Mouse (Mus musculus) CH12.LX (cell line): ENCODE results near the gene Fam166a. TPM values are rescaled to one million over a fixed set of nuclear protein-coding genes. Genes with fewer than 3 reads are reported as not detected.

Experiments
- DNase-seq: peaks from one replicate; pipeline ENCODE4 v3.0.0-alpha.2; 2013; ENCODE audit errors: extremely low read depth
- H3K27ac ChIP-seq: 2 replicates; pipeline ENCODE4 v1.5.1; 2012; ENCODE audit warnings: low read depth, mild to moderate bottlenecking, control low read depth, moderate library complexity; ENCODE audit not compliant: insufficient read depth
- H3K27me3 ChIP-seq: replicated peaks from 2 replicates; pipeline ENCODE3; 2012; ENCODE audit warnings: inconsistent platforms
- H3K36me3 ChIP-seq, 2 experiments: replicated peaks in 1 of 2; 2 replicates each; pipeline versions ENCODE3 to v1.6.1; 2012; ENCODE audit warnings: inconsistent platforms in 1 of 2, low read length in 1 of 2, mild to moderate bottlenecking in 1 of 2, mixed read lengths in 1 of 2, moderate library complexity in 1 of 2; ENCODE audit not compliant: control insufficient read depth in 1 of 2, insufficient read depth in 1 of 2
- H3K4me1 ChIP-seq, 2 experiments: 2 replicates each; pipeline ENCODE4 v1.6.1; 2012; ENCODE audit warnings: inconsistent platforms in 1 of 2, moderate library complexity in 1 of 2; ENCODE audit not compliant: insufficient read depth in 2 of 2, control insufficient read depth in 1 of 2
- H3K4me2 ChIP-seq: 2 replicates; pipeline ENCODE4 v1.6.1; 2012; ENCODE audit warnings: low read depth, mild to moderate bottlenecking, control low read depth; ENCODE audit not compliant: poor library complexity, insufficient read depth, severe bottlenecking
- H3K4me3 ChIP-seq, 3 experiments: fragments of 150-350 bp in 1 of 3; sonication (generic) in 1 of 3; replicated peaks in 1 of 3; 2 replicates each; pipeline versions ENCODE3 to v1.5.1; 2011 to 2012; ENCODE audit warnings: low read depth in 2 of 3, low read length in 2 of 3, mild to moderate bottlenecking in 2 of 3, moderate library complexity in 2 of 3, control low read depth in 1 of 3, improper control_type of control experiment in 1 of 3, inconsistent platforms in 1 of 3, mixed read lengths in 1 of 3; ENCODE audit not compliant: poor library complexity in 1 of 3
- H3K79me2 ChIP-seq: replicated peaks from 2 replicates; pipeline ENCODE4 v1.6.1; 2012; ENCODE audit warnings: mild to moderate bottlenecking, moderate library complexity; ENCODE audit not compliant: control insufficient read depth, poor library complexity, insufficient read depth, severe bottlenecking; ENCODE audit errors: extremely low read depth
- H3K9ac ChIP-seq: 2 replicates; pipeline ENCODE4 v1.6.1; 2012; ENCODE audit warnings: low read depth, mild to moderate bottlenecking, control low read depth, moderate library complexity; ENCODE audit not compliant: insufficient read depth
- H3K9me3 ChIP-seq: replicated peaks from 2 replicates; pipeline ENCODE3; 2012; ENCODE audit warnings: low read length, inconsistent platforms, mixed read lengths
- BHLHE40 ChIP-seq: IDR thresholded peaks from 2 replicates; pipeline ENCODE4 v1.6.1; 2011; ENCODE audit warnings: mild to moderate bottlenecking, low read depth, low read length, improper control_type of control experiment
- CHD1 ChIP-seq: IDR thresholded peaks from 2 replicates; pipeline ENCODE4 v1.6.1; 2012; ENCODE audit warnings: low read depth, low read length, improper control_type of control experiment, inconsistent platforms
- CHD2 ChIP-seq: IDR thresholded peaks from 2 replicates; pipeline ENCODE4 v1.6.1; 2011; ENCODE audit warnings: low read length, improper control_type of control experiment
- CTCF ChIP-seq, 2 experiments: IDR thresholded peaks in 1 of 2; conservative IDR thresholded peaks in 1 of 2; 2 replicates each; pipeline ENCODE4 v1.5.1; 2011 to 2012; ENCODE audit warnings: low read depth in 2 of 2, low read length in 2 of 2, improper control_type of control experiment in 1 of 2, inconsistent platforms in 1 of 2, mild to moderate bottlenecking in 1 of 2, moderate library complexity in 1 of 2
- ELF1 ChIP-seq: IDR thresholded peaks from 2 replicates; pipeline ENCODE4 v1.6.1; 2014; ENCODE audit warnings: low read depth, mild to moderate bottlenecking, inconsistent platforms, low read length, improper control_type of control experiment
- ETS1 ChIP-seq: conservative IDR thresholded peaks from 2 replicates; pipeline ENCODE4 v1.6.1; 2012; ENCODE audit warnings: low read depth, mild to moderate bottlenecking, inconsistent platforms, low read length, improper control_type of control experiment, moderate library complexity
- GABPA ChIP-seq: IDR thresholded peaks from 2 replicates; pipeline ENCODE4 v1.6.1; 2012; ENCODE audit warnings: low read depth, low read length, improper control_type of control experiment, inconsistent platforms; ENCODE audit not compliant: insufficient replicate concordance
- HCFC1 ChIP-seq: IDR thresholded peaks from 2 replicates; pipeline ENCODE4 v1.6.1; 2012; ENCODE audit warnings: low read depth, mild to moderate bottlenecking, inconsistent platforms, low read length, improper control_type of control experiment
- IRF4 ChIP-seq: IDR thresholded peaks from 2 replicates; pipeline ENCODE4 v1.6.1; 2014; ENCODE audit warnings: low read depth, mild to moderate bottlenecking, inconsistent platforms, low read length, improper control_type of control experiment
- KAT2A ChIP-seq: IDR thresholded peaks from 2 replicates; pipeline ENCODE4 v1.6.1; 2012; ENCODE audit warnings: low read length, improper control_type of control experiment, inconsistent platforms; ENCODE audit not compliant: insufficient replicate concordance
- MAFK ChIP-seq: IDR thresholded peaks from 2 replicates; pipeline ENCODE4 v1.6.1; 2011; ENCODE audit warnings: low read length, improper control_type of control experiment; ENCODE audit not compliant: insufficient replicate concordance
- MAX ChIP-seq: IDR thresholded peaks from 2 replicates; pipeline ENCODE4 v1.6.1; 2011; ENCODE audit warnings: low read length, improper control_type of control experiment
- MEF2A ChIP-seq: IDR thresholded peaks from 2 replicates; pipeline ENCODE4 v1.6.1; 2014; ENCODE audit warnings: low read depth, mild to moderate bottlenecking, inconsistent platforms, low read length, improper control_type of control experiment, borderline replicate concordance
- MXI1 ChIP-seq: IDR thresholded peaks from 2 replicates; pipeline ENCODE4 v1.6.1; 2011; ENCODE audit warnings: mild to moderate bottlenecking, low read depth, low read length, improper control_type of control experiment
- NELFE ChIP-seq: IDR thresholded peaks from 2 replicates; pipeline ENCODE4 v1.6.1; 2011; ENCODE audit warnings: low read depth, low read length, improper control_type of control experiment
- NRF1 ChIP-seq: IDR thresholded peaks from 2 replicates; pipeline ENCODE4 v1.6.1; 2014; ENCODE audit warnings: low read depth, mild to moderate bottlenecking, inconsistent platforms, low read length, improper control_type of control experiment, moderate library complexity
- PAX5 ChIP-seq: IDR thresholded peaks from 2 replicates; pipeline ENCODE4 v1.6.1; 2012; ENCODE audit warnings: low read length, inconsistent platforms, mixed read lengths
- POLR2A ChIP-seq: IDR thresholded peaks from 2 replicates; pipeline ENCODE4 v1.6.1; 2011; ENCODE audit warnings: low read depth, mild to moderate bottlenecking, improper control_type of control experiment, low read length
- POLR2AphosphoS2 ChIP-seq: IDR thresholded peaks from 2 replicates; pipeline ENCODE4 v1.6.1; 2011; ENCODE audit warnings: low read depth, low read length, improper control_type of control experiment
- RAD21 ChIP-seq: IDR thresholded peaks from 2 replicates; pipeline ENCODE4 v1.6.1; 2011; ENCODE audit warnings: low read depth, mild to moderate bottlenecking, low read length, improper control_type of control experiment, moderate library complexity
- SIN3A ChIP-seq: IDR thresholded peaks from 2 replicates; pipeline ENCODE4 v1.6.1; 2012; ENCODE audit warnings: low read length, improper control_type of control experiment, inconsistent platforms
- SMC3 ChIP-seq: IDR thresholded peaks from 2 replicates; pipeline ENCODE4 v1.6.1; 2011; ENCODE audit warnings: low read depth, low read length, improper control_type of control experiment
- TBP ChIP-seq: conservative IDR thresholded peaks from 2 replicates; pipeline ENCODE4 v1.6.1; 2011; ENCODE audit warnings: low read depth, low read length, improper control_type of control experiment
- TCF12 ChIP-seq: IDR thresholded peaks from 2 replicates; pipeline ENCODE4 v1.6.1; 2014; ENCODE audit warnings: low read depth, mild to moderate bottlenecking, inconsistent platforms, low read length, improper control_type of control experiment
- USF1 ChIP-seq: IDR thresholded peaks from 2 replicates; pipeline ENCODE4 v1.6.1; 2014; ENCODE audit warnings: low read depth, mild to moderate bottlenecking, inconsistent platforms, low read length, improper control_type of control experiment
- USF2 ChIP-seq: conservative IDR thresholded peaks from 2 replicates; pipeline ENCODE4 v1.6.1; 2011; ENCODE audit warnings: low read depth, low read length, improper control_type of control experiment
- ZMIZ1 ChIP-seq: IDR thresholded peaks from 2 replicates; pipeline ENCODE4 v1.6.1; 2012; ENCODE audit warnings: low read depth, mild to moderate bottlenecking, inconsistent platforms, low read length, improper control_type of control experiment
- dilution Hi-C: fragments of 300-500 bp; cut with MboI; formaldehyde crosslinking; loops from 2 replicates; pipeline ENCODE4 v1.14.3; 2020; ENCODE audit warnings: low sequenced_read_pairs; ENCODE audit not compliant: extremely low pct_unique_long_range_greater_than_20kb, extremely low pct_ligation_motif_present
- in situ Hi-C: fragments of 300-500 bp; cut with MboI; formaldehyde crosslinking; loops from 3 replicates; pipeline ENCODE4 v1.14.3; 2019; ENCODE audit warnings: low sequenced_read_pairs, low pct_ligation_motif_present, low pct_unique_long_range_greater_than_20kb, mixed read lengths
- polyA plus RNA-seq: library from polyadenylated mRNA; unstranded; fragments of >175 nt; gene quantifications from 2 replicates; pipeline ENCODE4 v1.2.1, GENCODE M21; 2012; ENCODE audit warnings: low read depth; ENCODE audit not compliant: insufficient read length
- total RNA-seq, 2 experiments: library from RNA; depleted of rRNA; stranded (reverse); fragments of 300-350 nt in 1 of 2; fragments of >200 nt in 1 of 2; gene quantifications; 2 replicates each; pipeline ENCODE4 v1.2.3; 2012 to 2014

Gene Fam166a
- total and polyA plus RNA-seq, 3 experiments: 0.38 to 23.4 TPM; not detected in 1

- peak; percentile 52; the same call in 1 of the 2 replicates for TF ChIP-seq IRF4
- TF ChIP-seq POLR2A: peak; percentile 96
- TF ChIP-seq RAD21: no peak
- TF ChIP-seq USF1: peak; percentile 69
- TF ChIP-seq MAX: peak; percentile 50; the same call in 1 of the 2 replicates
- TF ChIP-seq CTCF (conservative IDR thresholded peaks at IDR 0.05 in 1 of 2, IDR thresholded peaks at IDR 0.05 in 1 of 2; ENCODE audit: low read depth in 2 of 2, low read length in 2 of 2): peak in 1 of 2 experiments; percentile 66; a peak in 2 of 4 replicates
- TF ChIP-seq HCFC1: peak; percentile 26
- TF ChIP-seq TCF12: peak; percentile 59
- no peak; the same call in 1 of the 2 replicates for TF ChIP-seq NRF1
- TF ChIP-seq CHD1: no peak
- TF ChIP-seq PAX5: no peak
- TF ChIP-seq SMC3: no peak
- TF ChIP-seq BHLHE40: 0 out of 2 replicates have a peak, but pooled peaks have one; percentile 22
- TF ChIP-seq KAT2A: no peak
- 0 out of 2 replicates have a peak, but pooled peaks have one; percentile 30 for TF ChIP-seq USF2
- peak; percentile 24; the same call in 1 of the 2 replicates for TF ChIP-seq SIN3A
- TF ChIP-seq MEF2A: peak; percentile 9; the same call in 1 of the 2 replicates
- no peak for TF ChIP-seq GABPA
- TF ChIP-seq ELF1: peak; percentile 34
- TF ChIP-seq TBP: peak; percentile 91
- 0 out of 2 replicates have a peak, but pooled peaks have one; percentile 28 for TF ChIP-seq CHD2
- peak; percentile 94 for TF ChIP-seq NELFE
- TF ChIP-seq MAFK: no peak
- peak; percentile 56 for TF ChIP-seq MXI1
- TF ChIP-seq ETS1: no peak
- peak; percentile 88 for TF ChIP-seq ZMIZ1
- TF ChIP-seq POLR2AphosphoS2: peak; percentile 70; the same call in 1 of the 2 replicates
- TF ChIP-seq, all 38 proteins: peak for 18
- dilution Hi-C loops: no loop called here
- no peaks in the 10 kb centered on the region for H3K36me3 ChIP-seq
- H3K27me3 ChIP-seq: peaks cover 89% of the 10 kb centered on the region
- peak within 1 kb of the TSS; percentile 72 for H3K27ac ChIP-seq
- H3K4me3 ChIP-seq: peak within 1 kb of the TSS; percentile 41 to 70 (median 46)
- in situ Hi-C loops: no loop called here
- peak; percentile 78 for DNase-seq
- peak within 1 kb of the TSS; percentile 71 for H3K4me2 ChIP-seq
- peaks cover 13 to 31% of the 10 kb centered on the region in 2 experiments for H3K4me1 ChIP-seq
- peaks cover 11% of the 10 kb centered on the region for H3K9me3 ChIP-seq
- H3K9ac ChIP-seq: peak within 1 kb of the TSS; percentile 50
- H3K79me2 ChIP-seq: no peaks in the 10 kb centered on the region
Observed at GRCm38 (mm10) chr2:25180478-25180903, 38.1 kb upstream of the Fam166a start, which contains the start of gene Nrarp. Nrarp (plus strand) TSS chr2:25180758.
